Mouse (Mus musculus): ENCODE measurements around the gene Pla2g2c. TPM values are rescaled to one million over a fixed set of nuclear protein-coding genes. Genes with fewer than 3 reads are reported as not detected.
A peak's percentile ranks its signal among the peaks of the same experiment; 100 is the strongest.

Pla2g2c gene
- total and polyA plus RNA-seq, 2 experiments from 2014 or later: 0.44 to 0.57 TPM

- H3K4me2 ChIP-seq (ENCODE audit: low read depth, low read length, poor library complexity, severe bottlenecking): no peak overlapping the region
- no peaks in the 10 kb centered on the region for H3K27me3 ChIP-seq (ENCODE audit: insufficient read depth, low read length)
- H3K36me3 ChIP-seq (ENCODE audit: insufficient read depth, low read length): no peaks in the 10 kb centered on the region
- ATAC-seq (ENCODE audit: low FRiP score) (no peak), DNase-seq (ENCODE audit: low spot score) (peak; percentile 88)
- no peak for TF ChIP-seq CTCF (IDR thresholded peaks at IDR 0.05)
- no peak overlapping the region for H3K9ac ChIP-seq (replicated peaks; ENCODE audit: low read length, poor library complexity, severe bottlenecking)
- H3K27ac ChIP-seq (ENCODE audit: low read depth, low read length): peak overlapping the region; percentile 32; the same call in 1 of the 2 replicates
- no peaks in the 10 kb centered on the region for H3K9me3 ChIP-seq (ENCODE audit: low read length)
- WGBS: 67% methylated on average over 11 of the region's 11 CpGs
- no peak overlapping the region for H3K4me3 ChIP-seq (ENCODE audit: low read depth, low read length)
- peaks cover 6% of the 10 kb centered on the region; the same call in 1 of the 2 replicates for H3K4me1 ChIP-seq (ENCODE audit: insufficient read depth, low read length)
These were observed 14.0 kb upstream of the Pla2g2c start for GRCm38 (mm10) chr4:138710633-138711032.

GRCm38 (mm10) chr4:138711051-138711820, 13.4 kb upstream of the Pla2g2c start:
- peak overlapping the region; percentile 32; the same call in 1 of the 2 replicates for H3K27ac ChIP-seq (ENCODE audit: low read depth, low read length)
- H3K4me2 ChIP-seq (ENCODE audit: low read depth, low read length, poor library complexity, severe bottlenecking): no peak overlapping the region
- WGBS: 66% methylated on average over 17 of the region's 17 CpGs
- H3K9ac ChIP-seq (replicated peaks; ENCODE audit: low read length, poor library complexity, severe bottlenecking): no peak overlapping the region
- no peak for ATAC-seq (ENCODE audit: low FRiP score)
- no peaks in the 10 kb centered on the region for H3K9me3 ChIP-seq (ENCODE audit: low read length)
- no peak for TF ChIP-seq CTCF (IDR thresholded peaks at IDR 0.05)
- DNase-seq (ENCODE audit: low spot score): no peak
- no peaks in the 10 kb centered on the region for H3K27me3 ChIP-seq (ENCODE audit: insufficient read depth, low read length)
- H3K4me3 ChIP-seq (ENCODE audit: low read depth, low read length): no peak overlapping the region
- peaks cover 6% of the 10 kb centered on the region; the same call in 1 of the 2 replicates for H3K4me1 ChIP-seq (ENCODE audit: insufficient read depth, low read length)
- H3K36me3 ChIP-seq (ENCODE audit: insufficient read depth, low read length): no peaks in the 10 kb centered on the region

- no peak for DNase-seq (ENCODE audit: low spot score)
These were observed 12.5 kb upstream of the Pla2g2c start for GRCm38 (mm10) chr4:138712096-138712495.

GRCm38 (mm10) chr4:138712621-138713020, 12.0 kb upstream of the Pla2g2c start:
- no peak overlapping the region for H3K4me3 ChIP-seq (ENCODE audit: low read depth, low read length)
- H3K36me3 ChIP-seq (ENCODE audit: insufficient read depth, low read length): no peaks in the 10 kb centered on the region
- 86% methylated on average over 8 of the region's 8 CpGs for WGBS
- H3K9ac ChIP-seq (replicated peaks; ENCODE audit: low read length, poor library complexity, severe bottlenecking): no peak overlapping the region
- no peak for TF ChIP-seq CTCF (IDR thresholded peaks at IDR 0.05)
- H3K4me2 ChIP-seq (ENCODE audit: low read depth, low read length, poor library complexity, severe bottlenecking): no peak overlapping the region
- no peaks in the 10 kb centered on the region for H3K27me3 ChIP-seq (ENCODE audit: insufficient read depth, low read length)
- DNase-seq (ENCODE audit: low spot score) (no peak), ATAC-seq (ENCODE audit: low FRiP score) (no peak)
- no peaks in the 10 kb centered on the region for H3K9me3 ChIP-seq (ENCODE audit: low read length)
- no peak overlapping the region for H3K27ac ChIP-seq (ENCODE audit: low read depth, low read length)
- peaks cover 6% of the 10 kb centered on the region; the same call in 1 of the 2 replicates for H3K4me1 ChIP-seq (ENCODE audit: insufficient read depth, low read length)

More at GRCm38 (mm10) chr4:138712096-138712495, 12.5 kb upstream of the Pla2g2c start:
- 92% methylated on average over 11 of the region's 11 CpGs for WGBS
- Histone ChIP-seq H3K27ac (ENCODE audit: low read depth, low read length) (no peak overlapping the region), H3K9ac (replicated peaks; ENCODE audit: low read length, poor library complexity, severe bottlenecking) (no peak overlapping the region), H3K4me2 (ENCODE audit: low read depth, low read length, poor library complexity, severe bottlenecking) (no peak overlapping the region), H3K27me3 (ENCODE audit: insufficient read depth, low read length) (no peaks in the 10 kb centered on the region), H3K9me3 (ENCODE audit: low read length) (no peaks in the 10 kb centered on the region), H3K4me3 (ENCODE audit: low read depth, low read length) (no peak overlapping the region), H3K4me1 (ENCODE audit: insufficient read depth, low read length) (peaks cover 6% of the 10 kb centered on the region; the same call in 1 of the 2 replicates), H3K36me3 (ENCODE audit: insufficient read depth, low read length) (no peaks in the 10 kb centered on the region)
- no peak for TF ChIP-seq CTCF (IDR thresholded peaks at IDR 0.05)
- no peak for ATAC-seq (ENCODE audit: low FRiP score)

DNA sequence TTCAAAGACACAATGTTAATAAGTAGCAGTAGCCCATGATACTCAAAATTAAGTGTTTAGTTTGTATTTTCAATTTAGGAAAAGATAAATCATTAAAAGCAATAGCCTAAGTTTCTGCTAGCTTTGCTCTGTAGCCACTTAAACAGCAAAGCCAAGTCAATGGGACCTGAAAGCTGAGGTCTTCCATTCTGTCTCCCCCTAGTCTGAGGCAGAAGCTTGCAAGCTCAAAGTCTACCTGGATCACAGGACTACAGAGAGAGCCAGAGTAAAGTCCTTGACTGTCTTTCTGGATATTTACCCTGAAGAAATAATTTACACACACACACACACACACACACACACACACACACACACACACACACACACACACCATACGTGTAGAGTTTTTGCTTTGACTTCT, 10.4 kb upstream of the Pla2g2c start:
- TF ChIP-seq CTCF (IDR thresholded peaks at IDR 0.05): no peak
- no peaks in the 10 kb centered on the region for H3K9me3 ChIP-seq (ENCODE audit: low read length)
- ATAC-seq (ENCODE audit: low FRiP score) (no peak), DNase-seq (ENCODE audit: low spot score) (no peak)
- H3K27ac ChIP-seq (ENCODE audit: low read depth, low read length): no peak overlapping the region
- H3K9ac ChIP-seq (replicated peaks; ENCODE audit: low read length, poor library complexity, severe bottlenecking): no peak overlapping the region
- 87% methylated on average over 1 of the region's 1 CpGs for WGBS
- no peak overlapping the region for H3K4me2 ChIP-seq (ENCODE audit: low read depth, low read length, poor library complexity, severe bottlenecking)
- H3K36me3 ChIP-seq (ENCODE audit: insufficient read depth, low read length): no peaks in the 10 kb centered on the region
- no peak overlapping the region for H3K4me3 ChIP-seq (ENCODE audit: low read depth, low read length)
- no peaks in the 10 kb centered on the region for H3K27me3 ChIP-seq (ENCODE audit: insufficient read depth, low read length)
- peaks cover 3% of the 10 kb centered on the region; the same call in 1 of the 2 replicates for H3K4me1 ChIP-seq (ENCODE audit: insufficient read depth, low read length)

DNA sequence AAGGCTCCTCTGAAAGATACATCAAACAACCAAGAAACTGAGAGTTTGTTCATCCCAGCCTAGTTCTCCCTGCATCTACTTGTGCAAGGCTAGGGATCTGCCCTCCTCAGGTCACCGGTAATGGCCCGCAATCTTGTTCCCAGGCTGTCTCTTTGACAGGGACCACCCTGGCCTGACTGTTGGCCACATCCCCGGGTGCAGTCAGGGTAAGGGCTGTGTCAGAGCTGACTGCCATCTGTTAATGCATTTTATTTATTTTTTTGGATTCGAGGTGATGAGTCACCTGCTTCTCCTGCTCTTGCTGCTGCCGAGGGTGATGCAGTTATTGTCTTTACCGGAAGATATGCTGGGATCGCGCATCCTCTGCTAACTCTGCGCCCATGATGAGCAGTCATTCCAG, 7.9 kb upstream of the Pla2g2c start:
- Histone ChIP-seq H3K9me3 (ENCODE audit: low read length) (no peaks in the 10 kb centered on the region), H3K27ac (ENCODE audit: low read depth, low read length) (no peak overlapping the region), H3K36me3 (ENCODE audit: insufficient read depth, low read length) (peaks cover 5% of the 10 kb centered on the region; the same call in 1 of the 2 replicates), H3K4me3 (ENCODE audit: low read depth, low read length) (no peak overlapping the region), H3K27me3 (ENCODE audit: insufficient read depth, low read length) (no peaks in the 10 kb centered on the region), H3K4me2 (ENCODE audit: low read depth, low read length, poor library complexity, severe bottlenecking) (no peak overlapping the region), H3K9ac (replicated peaks; ENCODE audit: low read length, poor library complexity, severe bottlenecking) (no peak overlapping the region), H3K4me1 (ENCODE audit: insufficient read depth, low read length) (no peaks in the 10 kb centered on the region)
- no peak for ATAC-seq (ENCODE audit: low FRiP score)
- no peak for DNase-seq (ENCODE audit: low spot score)
- TF ChIP-seq CTCF (IDR thresholded peaks at IDR 0.05): no peak
- WGBS: 89% methylated on average over 9 of the region's 9 CpGs

All from midbrain, postnatal 0 days (tissue).